Mouse (Mus musculus) frontal cortex, postnatal 10 days (tissue): Measurements from ENCODE around the gene Lrrc57.

ENCODE experiments used
- DNase-seq, 2 experiments: peaks; one replicate each; pipeline ENCODE4 v3.0.0; 2022; ENCODE audit warnings: low spot score in 2 of 2, mixed read lengths in 1 of 2

Lrrc57 gene

GRCm38 (mm10) chr2:120608830-120609723 is at the start of gene Lrrc57, which contains the start of gene Haus2:
Gene Lrrc57 (minus strand): TSS chr2:120609520.
Gene Haus2 (plus strand): TSS chr2:120609383.
- peak; percentile 85 to 92 for DNase-seq

- no peak for DNase-seq
Observed at GRCm38 (mm10) chr2:120658486-120658885, 49.2 kb upstream of the Lrrc57 start.

- no peak for DNase-seq
Observed at GRCm38 (mm10) chr2:120656711-120657110, 47.4 kb upstream of the Lrrc57 start.

- DNase-seq: no peak
Observed at GRCm38 (mm10) chr2:120655905-120656304, 46.6 kb upstream of the Lrrc57 start.

- DNase-seq: no peak
Observed at GRCm38 (mm10) chr2:120654693-120655092, 45.4 kb upstream of the Lrrc57 start.

- DNase-seq: no peak
Observed at GRCm38 (mm10) chr2:120652925-120653284, 43.6 kb upstream of the Lrrc57 start.

- no peak for DNase-seq
Observed at GRCm38 (mm10) chr2:120652256-120652924, 43.1 kb upstream of the Lrrc57 start.

GRCm38 (mm10) chr2:120646777-120647176 is 37.5 kb upstream of the Lrrc57 start:
- DNase-seq: no peak

GRCm38 (mm10) chr2:120643836-120644235 is 34.5 kb upstream of the Lrrc57 start:
- DNase-seq: no peak

GRCm38 (mm10) chr2:120640835-120641234 is 31.5 kb upstream of the Lrrc57 start:
- no peak for DNase-seq

- DNase-seq: peak in 1 of 2 experiments; percentile 18
Observed at GRCm38 (mm10) chr2:120631957-120632356, 22.6 kb upstream of the Lrrc57 start.

- no peak for DNase-seq
Observed at GRCm38 (mm10) chr2:120631521-120631920, 22.2 kb upstream of the Lrrc57 start.

- no peak for DNase-seq
Observed at GRCm38 (mm10) chr2:120630655-120631054, 21.3 kb upstream of the Lrrc57 start.

- DNase-seq: no peak
Observed at GRCm38 (mm10) chr2:120630246-120630645, 20.9 kb upstream of the Lrrc57 start.

GRCm38 (mm10) chr2:120628886-120629735 is 19.8 kb upstream of the Lrrc57 start, which contains the start of gene Stard9:
Gene Stard9 (plus strand): TSS chr2:120629121.
- peak; percentile 98 to 99 for DNase-seq

- no peak for DNase-seq
Observed at GRCm38 (mm10) chr2:120628076-120628865, 19.0 kb upstream of the Lrrc57 start.

- no peak for DNase-seq
Observed at GRCm38 (mm10) chr2:120622920-120623319, 13.6 kb upstream of the Lrrc57 start.

GRCm38 (mm10) chr2:120619538-120619937 is 10.2 kb upstream of the Lrrc57 start:
- DNase-seq: no peak

GRCm38 (mm10) chr2:120616279-120617163 is 7.2 kb upstream of the Lrrc57 start:
- no peak for DNase-seq
